Mouse (Mus musculus): ENCODE results near the gene Gtf3c6. TPM values are rescaled to one million over a fixed set of nuclear protein-coding genes. Genes with fewer than 3 reads are reported as not detected.

Gtf3c6 gene
- total and polyA plus RNA-seq, 3 experiments: 13.1 to 48.1 (median 22.1) TPM

GRCm38 (mm10) chr10:40232442-40232841 is 25.5 kb downstream of the Gtf3c6 start:
- H3K27me3 ChIP-seq (ENCODE audit: insufficient read depth, low read length): no peaks in the 10 kb centered on the region
- TF ChIP-seq TAL1 (conservative IDR thresholded peaks at IDR 0.05; ENCODE audit: low read depth, low read length) (no peak), CTCF (IDR thresholded peaks at IDR 0.05; ENCODE audit: low read depth, low read length) (no peak), GATA2 (IDR thresholded peaks at IDR 0.05; ENCODE audit: borderline replicate concordance, low read depth, low read length) (no peak), GATA1 (IDR thresholded peaks at IDR 0.05; ENCODE audit: borderline replicate concordance, low read length) (no peak), POLR2AphosphoS5 (IDR thresholded peaks at IDR 0.05; ENCODE audit: insufficient replicate concordance, low read depth, low read length) (no peak)

GRCm38 (mm10) chr10:40229725-40230124 is 28.2 kb downstream of the Gtf3c6 start:
- Histone ChIP-seq H3K27me3 (ENCODE audit: insufficient read depth, low read length) (no peaks in the 10 kb centered on the region), H3K36me3 (replicated peaks) (peaks cover 95% of the 10 kb centered on the region), H3K9me3 (replicated peaks) (no peaks in the 10 kb centered on the region), H3K4me1 (ENCODE audit: insufficient read depth, low read depth, low read length) (peaks cover 8% of the 10 kb centered on the region), H3K4me3 (ENCODE audit: low read depth, low read length) (no peak overlapping the region)
- DNase-seq (ENCODE audit: low spot score): no peak
- ATAC-seq (ENCODE audit: extremely low read depth, insufficient number of reproducible peaks, low FRiP score, poor library complexity, severe bottlenecking): no peak
- no peak for TF ChIP-seq TAL1 (conservative IDR thresholded peaks at IDR 0.05; ENCODE audit: low read depth, low read length)
- TF ChIP-seq GATA1 (IDR thresholded peaks at IDR 0.05; ENCODE audit: borderline replicate concordance, low read length): no peak
- no peak for TF ChIP-seq POLR2AphosphoS5 (IDR thresholded peaks at IDR 0.05; ENCODE audit: insufficient replicate concordance, low read depth, low read length)
- no peak for TF ChIP-seq GATA2 (IDR thresholded peaks at IDR 0.05; ENCODE audit: borderline replicate concordance, low read depth, low read length)
- no peak for TF ChIP-seq CTCF (IDR thresholded peaks at IDR 0.05; ENCODE audit: low read depth, low read length)

More at GRCm38 (mm10) chr10:40232442-40232841, 25.5 kb downstream of the Gtf3c6 start:
- ATAC-seq (ENCODE audit: extremely low read depth, insufficient number of reproducible peaks, low FRiP score, poor library complexity, severe bottlenecking) (no peak), DNase-seq (ENCODE audit: low spot score) (no peak)
- peaks cover 8% of the 10 kb centered on the region for H3K4me1 ChIP-seq (ENCODE audit: insufficient read depth, low read depth, low read length)
- no peak overlapping the region for H3K4me3 ChIP-seq (ENCODE audit: low read depth, low read length)
- peaks cover 95% of the 10 kb centered on the region for H3K36me3 ChIP-seq (replicated peaks)
- H3K9me3 ChIP-seq (replicated peaks): no peaks in the 10 kb centered on the region

GRCm38 (mm10) chr10:40227660-40228303 is 30.1 kb downstream of the Gtf3c6 start:
- TF ChIP-seq CTCF (IDR thresholded peaks at IDR 0.05; ENCODE audit: low read depth, low read length) (no peak), GATA1 (IDR thresholded peaks at IDR 0.05; ENCODE audit: borderline replicate concordance, low read length) (no peak), GATA2 (IDR thresholded peaks at IDR 0.05; ENCODE audit: borderline replicate concordance, low read depth, low read length) (no peak), POLR2AphosphoS5 (IDR thresholded peaks at IDR 0.05; ENCODE audit: insufficient replicate concordance, low read depth, low read length) (no peak), TAL1 (conservative IDR thresholded peaks at IDR 0.05; ENCODE audit: low read depth, low read length) (no peak)
- H3K4me1 ChIP-seq (ENCODE audit: insufficient read depth, low read depth, low read length): peaks cover 8% of the 10 kb centered on the region
- H3K27me3 ChIP-seq (ENCODE audit: insufficient read depth, low read length): no peaks in the 10 kb centered on the region
- H3K9me3 ChIP-seq (replicated peaks): peaks cover 5% of the 10 kb centered on the region
- H3K4me3 ChIP-seq (ENCODE audit: low read depth, low read length): no peak overlapping the region
- peaks cover 93% of the 10 kb centered on the region for H3K36me3 ChIP-seq (replicated peaks)
- ATAC-seq (ENCODE audit: extremely low read depth, insufficient number of reproducible peaks, low FRiP score, poor library complexity, severe bottlenecking) (no peak), DNase-seq (ENCODE audit: low spot score) (no peak)

- H3K9me3 ChIP-seq (replicated peaks): peaks cover 23% of the 10 kb centered on the region
- H3K4me1 ChIP-seq (ENCODE audit: insufficient read depth, low read depth, low read length): peaks cover 6% of the 10 kb centered on the region
- no peak for TF ChIP-seq GATA2 (IDR thresholded peaks at IDR 0.05; ENCODE audit: borderline replicate concordance, low read depth, low read length)
- TF ChIP-seq TAL1 (conservative IDR thresholded peaks at IDR 0.05; ENCODE audit: low read depth, low read length): 0 out of 2 replicates have a peak, but pooled peaks have one; percentile 12
- peaks cover 35% of the 10 kb centered on the region for H3K36me3 ChIP-seq (replicated peaks)
- DNase-seq (ENCODE audit: low spot score): no peak
- H3K27me3 ChIP-seq (ENCODE audit: insufficient read depth, low read length): no peaks in the 10 kb centered on the region
- no peak for ATAC-seq (ENCODE audit: extremely low read depth, insufficient number of reproducible peaks, low FRiP score, poor library complexity, severe bottlenecking)
- no peak overlapping the region for H3K4me3 ChIP-seq (ENCODE audit: low read depth, low read length)
Measured at GRCm38 (mm10) chr10:40218874-40219273, 39.0 kb downstream of the Gtf3c6 start.

GRCm38 (mm10) chr10:40212443-40213169 is 45.3 kb downstream of the Gtf3c6 start:
- peak; percentile 57 for ATAC-seq (ENCODE audit: extremely low read depth, insufficient number of reproducible peaks, low FRiP score, poor library complexity, severe bottlenecking)
- Histone ChIP-seq H3K36me3 (replicated peaks) (no peaks in the 10 kb centered on the region), H3K27me3 (ENCODE audit: insufficient read depth, low read length) (no peaks in the 10 kb centered on the region), H3K4me1 (ENCODE audit: insufficient read depth, low read depth, low read length) (peaks cover 6% of the 10 kb centered on the region), H3K9me3 (replicated peaks) (no peaks in the 10 kb centered on the region), H3K4me3 (ENCODE audit: low read depth, low read length) (no peak overlapping the region)
- DNase-seq (ENCODE audit: low spot score): peak; percentile 56
- TF ChIP-seq GATA1 (IDR thresholded peaks at IDR 0.05; ENCODE audit: borderline replicate concordance, low read length) (no peak), POLR2AphosphoS5 (IDR thresholded peaks at IDR 0.05; ENCODE audit: insufficient replicate concordance, low read depth, low read length) (no peak), CTCF (IDR thresholded peaks at IDR 0.05; ENCODE audit: low read depth, low read length) (peak; percentile 87), TAL1 (conservative IDR thresholded peaks at IDR 0.05; ENCODE audit: low read depth, low read length) (no peak), GATA2 (IDR thresholded peaks at IDR 0.05; ENCODE audit: borderline replicate concordance, low read depth, low read length) (no peak)

Other genes starting within 250 kb of the Gtf3c6 start
- not detected in 2 replicates for gene Mfsd4b1, start 232.8 kb downstream of the Gtf3c6 start, total RNA-seq (2014; fragmentation: Nextera tagmentation)
- gene Mfsd4b1, start 232.8 kb downstream of the Gtf3c6 start, total RNA-seq (2017): 0.05 TPM in 1 of 2 replicates, not detected in the other
- not detected in 2 replicates for gene Mfsd4b1, start 232.8 kb downstream of the Gtf3c6 start, polyA plus RNA-seq (2012)
- 22.4 and 117 TPM in 2 replicates for gene Slc16a10, start 115.8 kb downstream of the Gtf3c6 start, total RNA-seq (2014; fragmentation: Nextera tagmentation)
- 16.9 and 18.8 TPM in 2 replicates for gene Slc16a10, start 115.8 kb downstream of the Gtf3c6 start, total RNA-seq (2017)
- gene Slc16a10, start 115.8 kb downstream of the Gtf3c6 start, polyA plus RNA-seq (2012): 5.7 and 7.2 TPM in 2 replicates
- gene Rpf2, start 11.1 kb downstream of the Gtf3c6 start, total RNA-seq (2014; fragmentation: Nextera tagmentation): 67.0 and 70.7 TPM in 2 replicates
- 124 and 178 TPM in 2 replicates for gene Rpf2, start 11.1 kb downstream of the Gtf3c6 start, total RNA-seq (2017)
- gene Rpf2, start 11.1 kb downstream of the Gtf3c6 start, polyA plus RNA-seq (2012): 6.0 and 6.5 TPM in 2 replicates
- gene Amd1, start 44.1 kb upstream of the Gtf3c6 start, total RNA-seq (2014; fragmentation: Nextera tagmentation): 198 and 202 TPM in 2 replicates
- gene Amd1, start 44.1 kb upstream of the Gtf3c6 start, total RNA-seq (2017): 164 and 183 TPM in 2 replicates
- gene Amd1, start 44.1 kb upstream of the Gtf3c6 start, polyA plus RNA-seq (2012): 4.2 and 7.7 TPM in 2 replicates
- gene Cdk19, start 81.5 kb upstream of the Gtf3c6 start, total RNA-seq (2014; fragmentation: Nextera tagmentation): 47.2 and 47.5 TPM in 2 replicates
- gene Cdk19, start 81.5 kb upstream of the Gtf3c6 start, total RNA-seq (2017): 25.9 and 29.1 TPM in 2 replicates
- 7.8 and 8.5 TPM in 2 replicates for gene Cdk19, start 81.5 kb upstream of the Gtf3c6 start, polyA plus RNA-seq (2012)

Data from G1E (cell line).